Mouse (Mus musculus): ENCODE results near the gene Mrpl52.

- TF ChIP-seq EP300 (IDR thresholded peaks at IDR 0.05; ENCODE audit: low read depth) (no peak), CTCF (IDR thresholded peaks at IDR 0.05; ENCODE audit: low read depth) (peak; percentile 28; the same call in 1 of the 2 replicates)
These were observed 18.2 kb upstream of the Mrpl52 start for GRCm38 (mm10) chr14:54408336-54409056.

Measured in liver, embryonic 14.5 days (tissue).